Mouse (Mus musculus): Measurements from ENCODE around the gene Rgs13. TPM values are rescaled to one million over a fixed set of nuclear protein-coding genes. Genes with fewer than 3 reads are reported as not detected.

The Rgs13 gene
- polyA plus RNA-seq, 1 experiment = not detected

DNA sequence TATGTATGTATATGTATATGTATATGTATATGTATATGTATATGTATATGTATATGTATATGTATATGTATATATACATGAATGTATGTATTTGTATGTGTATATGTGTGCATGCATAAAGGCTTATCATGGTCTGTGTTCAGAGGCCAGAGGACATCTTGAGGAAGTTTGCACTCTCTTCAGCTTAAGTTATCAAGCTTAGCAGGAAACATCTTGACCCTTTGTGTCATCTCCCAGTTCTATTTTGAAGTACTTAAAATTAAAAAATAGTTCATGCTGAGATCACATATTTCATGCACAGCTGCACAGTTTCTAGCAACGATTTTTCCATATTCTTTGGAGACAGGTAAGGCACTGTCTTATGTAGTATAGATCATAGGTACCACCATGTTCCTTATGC, 22.4 kb upstream of the Rgs13 start:
- Histone ChIP-seq H3K36me3 (ENCODE audit: control insufficient read depth, insufficient read depth, low read length) (no peaks in the 10 kb centered on the region), H3K4me1 (ENCODE audit: control insufficient read depth, insufficient read depth, low read length) (no peaks in the 10 kb centered on the region), H3K4me3 (ENCODE audit: control insufficient read depth, low read depth, low read length) (no peak overlapping the region), H3K27ac (ENCODE audit: control insufficient read depth, insufficient read depth, low read depth, low read length) (no peak overlapping the region), H3K27me3 (ENCODE audit: control insufficient read depth, insufficient read depth, low read length) (no peaks in the 10 kb centered on the region)
- TF ChIP-seq CTCF (IDR thresholded peaks at IDR 0.05; ENCODE audit: control insufficient read depth, insufficient read depth, insufficient replicate concordance, low read depth, low read length) = no peak
- TF ChIP-seq POLR2A (IDR thresholded peaks at IDR 0.05; ENCODE audit: control insufficient read depth, low read depth, low read length) = no peak

DNA sequence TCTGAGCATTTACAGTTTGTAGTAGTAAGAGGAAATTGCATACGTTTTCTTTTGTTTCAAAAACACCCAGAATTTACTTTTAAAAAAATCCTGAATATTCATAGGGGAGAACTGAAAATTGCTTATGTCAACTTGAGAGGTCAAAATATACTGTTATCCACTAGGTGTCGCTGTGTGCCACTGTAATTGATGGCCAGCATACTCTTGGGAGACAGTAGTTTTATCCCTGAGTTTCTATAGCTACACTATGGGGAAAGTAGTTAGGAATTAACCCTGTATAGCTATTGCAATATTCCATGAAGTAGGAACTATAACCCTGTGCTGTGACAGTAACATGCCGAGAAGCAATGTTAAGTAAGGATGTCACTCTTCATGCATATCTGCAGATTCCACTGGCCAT, 20.5 kb upstream of the Rgs13 start:
- Histone ChIP-seq H3K4me1 (ENCODE audit: control insufficient read depth, insufficient read depth, low read length) (no peaks in the 10 kb centered on the region), H3K4me3 (ENCODE audit: control insufficient read depth, low read depth, low read length) (no peak overlapping the region), H3K36me3 (ENCODE audit: control insufficient read depth, insufficient read depth, low read length) (no peaks in the 10 kb centered on the region), H3K27me3 (ENCODE audit: control insufficient read depth, insufficient read depth, low read length) (no peaks in the 10 kb centered on the region), H3K27ac (ENCODE audit: control insufficient read depth, insufficient read depth, low read depth, low read length) (no peak overlapping the region)
- TF ChIP-seq POLR2A (IDR thresholded peaks at IDR 0.05; ENCODE audit: control insufficient read depth, low read depth, low read length) (no peak), CTCF (IDR thresholded peaks at IDR 0.05; ENCODE audit: control insufficient read depth, insufficient read depth, insufficient replicate concordance, low read depth, low read length) (no peak)

- no peaks in the 10 kb centered on the region for H3K4me1 ChIP-seq (ENCODE audit: control insufficient read depth, insufficient read depth, low read length)
- no peaks in the 10 kb centered on the region for H3K27me3 ChIP-seq (ENCODE audit: control insufficient read depth, insufficient read depth, low read length)
- H3K36me3 ChIP-seq (ENCODE audit: control insufficient read depth, insufficient read depth, low read length) = no peaks in the 10 kb centered on the region
- H3K27ac ChIP-seq (ENCODE audit: control insufficient read depth, insufficient read depth, low read depth, low read length) = no peak overlapping the region
- H3K4me3 ChIP-seq (ENCODE audit: control insufficient read depth, low read depth, low read length) = no peak overlapping the region
- TF ChIP-seq CTCF (IDR thresholded peaks at IDR 0.05; ENCODE audit: control insufficient read depth, insufficient read depth, insufficient replicate concordance, low read depth, low read length) (no peak), POLR2A (IDR thresholded peaks at IDR 0.05; ENCODE audit: control insufficient read depth, low read depth, low read length) (no peak)
These were observed 9.7 kb upstream of the Rgs13 start for GRCm38 (mm10) chr1:144186655-144187396.

GRCm38 (mm10) chr1:144184955-144185715, 8.0 kb upstream of the Rgs13 start:
- H3K4me3 ChIP-seq (ENCODE audit: control insufficient read depth, low read depth, low read length) = no peak overlapping the region
- no peak for TF ChIP-seq CTCF (IDR thresholded peaks at IDR 0.05; ENCODE audit: control insufficient read depth, insufficient read depth, insufficient replicate concordance, low read depth, low read length)
- H3K27ac ChIP-seq (ENCODE audit: control insufficient read depth, insufficient read depth, low read depth, low read length) = no peak overlapping the region
- no peaks in the 10 kb centered on the region for H3K27me3 ChIP-seq (ENCODE audit: control insufficient read depth, insufficient read depth, low read length)
- H3K4me1 ChIP-seq (ENCODE audit: control insufficient read depth, insufficient read depth, low read length) = no peaks in the 10 kb centered on the region
- no peaks in the 10 kb centered on the region for H3K36me3 ChIP-seq (ENCODE audit: control insufficient read depth, insufficient read depth, low read length)

- no peak overlapping the region for H3K4me3 ChIP-seq (ENCODE audit: control insufficient read depth, low read depth, low read length)
- no peak overlapping the region for H3K27ac ChIP-seq (ENCODE audit: control insufficient read depth, insufficient read depth, low read depth, low read length)
- no peaks in the 10 kb centered on the region for H3K4me1 ChIP-seq (ENCODE audit: control insufficient read depth, insufficient read depth, low read length)
- no peak for TF ChIP-seq CTCF (IDR thresholded peaks at IDR 0.05; ENCODE audit: control insufficient read depth, insufficient read depth, insufficient replicate concordance, low read depth, low read length)
- TF ChIP-seq POLR2A (IDR thresholded peaks at IDR 0.05; ENCODE audit: control insufficient read depth, low read depth, low read length) = no peak
- H3K27me3 ChIP-seq (ENCODE audit: control insufficient read depth, insufficient read depth, low read length) = no peaks in the 10 kb centered on the region
- H3K36me3 ChIP-seq (ENCODE audit: control insufficient read depth, insufficient read depth, low read length) = no peaks in the 10 kb centered on the region
These were observed 6.5 kb upstream of the Rgs13 start for GRCm38 (mm10) chr1:144183622-144184021.

- H3K36me3 ChIP-seq (ENCODE audit: control insufficient read depth, insufficient read depth, low read length) = no peaks in the 10 kb centered on the region
- no peak overlapping the region for H3K4me3 ChIP-seq (ENCODE audit: control insufficient read depth, low read depth, low read length)
- TF ChIP-seq POLR2A (IDR thresholded peaks at IDR 0.05; ENCODE audit: control insufficient read depth, low read depth, low read length) = no peak
- no peak for TF ChIP-seq CTCF (IDR thresholded peaks at IDR 0.05; ENCODE audit: control insufficient read depth, insufficient read depth, insufficient replicate concordance, low read depth, low read length)
- H3K27ac ChIP-seq (ENCODE audit: control insufficient read depth, insufficient read depth, low read depth, low read length) = no peak overlapping the region
- H3K27me3 ChIP-seq (ENCODE audit: control insufficient read depth, insufficient read depth, low read length) = no peaks in the 10 kb centered on the region
- no peaks in the 10 kb centered on the region for H3K4me1 ChIP-seq (ENCODE audit: control insufficient read depth, insufficient read depth, low read length)
These were observed 2.4 kb upstream of the Rgs13 start for GRCm38 (mm10) chr1:144179559-144179958.

DNA sequence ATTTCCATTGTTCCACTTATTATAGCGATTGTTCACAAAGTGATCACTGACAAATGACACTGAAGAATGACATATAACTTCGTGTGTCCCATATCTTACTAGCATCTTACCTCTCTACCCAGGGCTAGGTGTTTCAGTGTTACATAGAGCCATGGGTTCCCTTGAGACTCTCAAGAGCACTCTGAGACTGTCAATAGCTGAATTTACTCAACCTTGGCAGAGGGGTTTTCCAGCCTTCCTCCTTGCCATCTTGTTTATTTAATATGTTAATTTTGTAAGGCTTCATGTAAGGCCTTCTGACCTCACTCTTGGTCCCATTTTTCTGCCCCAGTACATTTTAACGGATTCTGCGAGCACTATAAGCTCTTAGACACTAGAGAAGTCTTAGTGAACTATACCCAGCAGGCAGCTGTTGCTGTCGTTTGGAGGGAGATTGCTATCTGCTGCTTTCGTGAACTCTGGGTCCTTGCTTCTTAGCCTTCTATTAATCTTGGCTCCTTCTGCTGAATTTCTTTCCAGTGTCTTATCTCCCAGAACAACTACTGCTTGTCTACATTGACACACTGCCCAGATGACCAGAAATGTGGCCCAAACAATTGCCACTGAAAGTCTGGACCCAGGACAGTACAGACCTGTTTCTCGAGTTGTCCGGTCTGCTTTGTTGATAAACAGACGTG, 1.2 kb upstream of the Rgs13 start:
- H3K4me1 ChIP-seq (ENCODE audit: control insufficient read depth, insufficient read depth, low read length) = no peaks in the 10 kb centered on the region
- H3K27me3 ChIP-seq (ENCODE audit: control insufficient read depth, insufficient read depth, low read length) = no peaks in the 10 kb centered on the region
- no peak overlapping the region for H3K27ac ChIP-seq (ENCODE audit: control insufficient read depth, insufficient read depth, low read depth, low read length)
- TF ChIP-seq CTCF (IDR thresholded peaks at IDR 0.05; ENCODE audit: control insufficient read depth, insufficient read depth, insufficient replicate concordance, low read depth, low read length) (no peak), POLR2A (IDR thresholded peaks at IDR 0.05; ENCODE audit: control insufficient read depth, low read depth, low read length) (no peak)
- no peak overlapping the region for H3K4me3 ChIP-seq (ENCODE audit: control insufficient read depth, low read depth, low read length)
- no peaks in the 10 kb centered on the region for H3K36me3 ChIP-seq (ENCODE audit: control insufficient read depth, insufficient read depth, low read length)

Measured in testis, adult 2 months (tissue).